Mouse (Mus musculus) spleen, adult 2 months (tissue): ENCODE results near the gene Zfp385b.

Experiments used
- CTCF ChIP-seq: fragments of 200-500 bp; IDR thresholded peaks from 2 replicates; pipeline ENCODE4 v1.5.1; 2011; ENCODE audit warnings: mild to moderate bottlenecking, inconsistent platforms; ENCODE audit not compliant: insufficient read depth, insufficient read length, insufficient replicate concordance; ENCODE audit errors: extremely low read depth
- POLR2A ChIP-seq: fragments of 200-500 bp; IDR thresholded peaks from 2 replicates; pipeline ENCODE4 v1.6.1; 2011; ENCODE audit warnings: low read depth, low read length, inconsistent platforms

- TF ChIP-seq POLR2A: no peak
- no peak for TF ChIP-seq CTCF
These were observed 300.1 kb downstream of the Zfp385b start for GRCm38 (mm10) chr2:77519341-77519740.
